Mouse (Mus musculus): ENCODE data around the gene G6pc2.

- TF ChIP-seq CTCF (IDR thresholded peaks at IDR 0.05; ENCODE audit: low read depth, low read length) (no peak), POLR2A (IDR thresholded peaks at IDR 0.05; ENCODE audit: borderline replicate concordance, low read depth, low read length) (no peak)
Observed at GRCm38 (mm10) chr2:69210773-69211172, at the start of gene G6pc2.
